Mouse (Mus musculus) limb, embryonic 14.5 days (tissue): ENCODE results near the gene Phc3. TPM values are rescaled to one million over a fixed set of nuclear protein-coding genes. Genes with fewer than 3 reads are reported as not detected.

Experiments
- ATAC-seq: fragments of 200-750 bp; cut with Nextera tagmentation; 2 replicates; pipeline ENCODE4 v1.8.0; 2017; ENCODE audit warnings: low read depth, moderate number of reproducible peaks, moderate TSS enrichment; ENCODE audit not compliant: low FRiP score
- DNase-seq: peaks from one replicate; pipeline ENCODE4 v3.0.0-alpha.2; 2015; ENCODE audit warnings: low spot score
- H3K27ac ChIP-seq: fragments of 300-500 bp; sonication (generic); replicated peaks from 2 replicates; pipeline ENCODE4 v1.5.1; 2014; ENCODE audit warnings: low read depth, mild to moderate bottlenecking, low read length, moderate library complexity, mixed read lengths
- H3K27me3 ChIP-seq: fragments of 300-500 bp; sonication (generic); 2 replicates; pipeline ENCODE4 v1.6.1; 2014; ENCODE audit warnings: low read length, mixed read lengths; ENCODE audit not compliant: control insufficient read depth, insufficient read depth
- H3K36me3 ChIP-seq: fragments of 300-500 bp; sonication (generic); 2 replicates; pipeline ENCODE4 v1.6.1; 2014; ENCODE audit warnings: mild to moderate bottlenecking, low read length, moderate library complexity, mixed read lengths; ENCODE audit not compliant: control insufficient read depth, insufficient read depth
- H3K4me1 ChIP-seq: fragments of 300-500 bp; sonication (generic); 2 replicates; pipeline ENCODE4 v1.6.1; 2014; ENCODE audit warnings: antibody characterized with exemption, low read length, mixed read lengths; ENCODE audit not compliant: control insufficient read depth, insufficient read depth
- H3K4me2 ChIP-seq: fragments of 300-500 bp; sonication (generic); replicated peaks from 2 replicates; pipeline ENCODE4 v1.6.1; 2014; ENCODE audit warnings: low read depth, mild to moderate bottlenecking, low read length, moderate library complexity; ENCODE audit not compliant: severe bottlenecking
- H3K4me3 ChIP-seq: fragments of 300-500 bp; sonication (generic); replicated peaks from 2 replicates; pipeline ENCODE4 v1.5.1; 2014; ENCODE audit warnings: low read length
- H3K9ac ChIP-seq: fragments of 300-500 bp; sonication (generic); 2 replicates; pipeline ENCODE4 v1.6.1; 2014; ENCODE audit warnings: mild to moderate bottlenecking, low read depth, low read length, moderate library complexity; ENCODE audit not compliant: severe bottlenecking
- H3K9me3 ChIP-seq: fragments of 300-500 bp; sonication (generic); 2 replicates; pipeline ENCODE4 v1.6.1; 2016; ENCODE audit warnings: low read length; ENCODE audit not compliant: control insufficient read depth
- POLR2A ChIP-seq: fragments of 200-500 bp; IDR thresholded peaks from 2 replicates; pipeline ENCODE4 v1.8.0; 2012; ENCODE audit warnings: inconsistent platforms, mild to moderate bottlenecking, moderate library complexity, borderline replicate concordance; ENCODE audit not compliant: insufficient read depth, insufficient read length; ENCODE audit errors: extremely low read depth
- WGBS: fragments of 180-500 bp; shearing (Covaris S2); extraction: QIAGEN DNeasy Blood & Tissue Kit; methylation state at CpG from one replicate; pipeline ENCODE4 v1.1.7; 2014; 5-methylcytosine and 5-hydroxymethylcytosine counted together
- polyA plus RNA-seq, 2 experiments: library from polyadenylated mRNA; depleted of rRNA in 1 of 2; stranded (reverse) in 1 of 2; unstranded in 1 of 2; fragments of >200 nt; fragmentation: Nextera tagmentation in 1 of 2; extraction: Ambion mirVana in 1 of 2; gene quantifications; 2 replicates each; pipeline versions ENCODE4 v1.2.1 to v1.2.3; 2012 to 2014

The Phc3 gene
- polyA plus RNA-seq, 2 experiments, result 7.9 to 16.9 TPM

DNA sequence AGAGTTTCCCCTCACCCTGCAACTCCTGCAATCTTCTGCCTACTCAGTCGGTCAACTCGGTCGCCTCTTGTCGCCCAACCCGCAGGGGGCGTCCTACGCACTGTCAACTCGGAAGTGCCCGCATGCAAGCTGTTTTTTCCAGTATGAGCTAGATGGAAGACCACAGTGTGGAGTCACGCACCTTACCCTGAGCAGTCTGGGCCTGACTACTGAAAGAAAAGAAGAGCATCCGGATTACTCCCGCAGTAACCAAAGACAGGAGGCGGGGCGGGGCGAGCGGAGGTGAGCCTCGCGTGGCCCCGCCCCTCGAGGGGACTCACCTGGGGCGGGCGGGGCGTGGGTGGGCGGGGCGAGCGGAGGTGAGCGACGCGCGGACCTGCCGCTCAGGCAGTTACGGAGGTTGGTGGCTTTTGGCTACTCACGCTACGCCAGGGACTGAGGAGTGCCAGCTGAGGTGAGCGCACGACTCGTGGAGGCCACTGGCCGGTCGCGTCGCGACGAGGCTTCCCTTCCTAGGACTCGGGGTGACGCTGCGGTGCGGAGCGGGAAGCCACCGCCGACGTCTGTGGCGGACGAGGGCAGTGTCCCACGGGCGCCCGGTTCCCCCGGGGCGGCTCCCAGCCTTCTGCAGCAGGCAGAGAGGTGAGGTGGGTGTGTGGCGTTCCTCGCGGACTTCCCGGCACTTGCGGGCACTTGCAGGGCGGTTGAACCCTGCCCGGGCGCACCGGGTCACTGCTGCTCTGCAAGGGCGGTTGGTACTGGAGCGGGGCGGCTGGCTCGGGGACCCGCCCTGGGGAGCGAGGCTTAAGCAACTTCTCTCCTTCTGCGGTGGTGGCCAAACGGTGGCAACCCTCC lies 113.4 kb downstream of the Phc3 start, which contains the start of gene Gpr160:
Gpr160 (plus strand) TSS at position 347 of the 855 bp plus-strand sequence.
- Histone ChIP-seq H3K9ac (peak within 1 kb of the TSS; percentile 58), H3K4me1 (no peaks in the 10 kb centered on the region; the same call in 1 of the 2 replicates), H3K27me3 (no peaks in the 10 kb centered on the region; the same call in 1 of the 2 replicates), H3K4me2 (peak within 1 kb of the TSS; percentile 99), H3K27ac (no peak within 1 kb of the TSS), H3K9me3 (no peaks in the 10 kb centered on the region), H3K4me3 (peak within 1 kb of the TSS; percentile 59), H3K36me3 (no peaks in the 10 kb centered on the region)
- peak; percentile 7 for DNase-seq
- peak; percentile 44 for ATAC-seq
- 0 out of 2 replicates have a peak, but pooled peaks have one; percentile 20 for TF ChIP-seq POLR2A
- WGBS, result under 1% methylated on average over 59 of the region's 75 CpGs

DNA sequence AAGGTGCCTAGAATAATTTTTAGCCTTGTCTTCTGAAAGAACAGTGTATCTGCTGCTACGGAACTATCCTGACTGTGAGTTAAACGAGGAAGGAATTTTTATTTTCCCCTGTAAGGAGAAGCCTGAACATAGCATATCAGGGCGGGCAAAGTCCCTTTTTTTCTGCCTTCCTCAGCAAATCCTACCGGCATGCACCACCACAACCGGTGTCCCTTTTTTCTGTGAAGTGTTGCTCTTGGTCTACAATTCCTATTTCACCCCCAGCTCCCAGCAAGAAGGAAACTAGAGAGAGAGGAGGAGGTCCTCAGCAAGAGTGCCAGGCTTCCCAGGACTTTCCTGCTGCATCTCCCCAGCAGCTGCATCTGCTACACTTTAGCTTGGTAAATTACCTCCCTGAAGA lies 115.6 kb downstream of the Phc3 start:
- TF ChIP-seq POLR2A, result no peak
- ATAC-seq (no peak), DNase-seq (no peak)
- WGBS, result 77% methylated on average over 5 of the region's 5 CpGs
- Histone ChIP-seq H3K9me3 (no peaks in the 10 kb centered on the region), H3K4me1 (no peaks in the 10 kb centered on the region; the same call in 1 of the 2 replicates), H3K27ac (no peak overlapping the region), H3K9ac (no peak overlapping the region), H3K27me3 (no peaks in the 10 kb centered on the region; the same call in 1 of the 2 replicates), H3K4me3 (no peak overlapping the region), H3K4me2 (no peak overlapping the region), H3K36me3 (no peaks in the 10 kb centered on the region)

GRCm38 (mm10) chr3:30851422-30851821 lies 117.8 kb downstream of the Phc3 start:
- no peaks in the 10 kb centered on the region for H3K36me3 ChIP-seq
- H3K27me3 ChIP-seq, result no peaks in the 10 kb centered on the region; the same call in 1 of the 2 replicates
- ATAC-seq, result no peak
- no peak for TF ChIP-seq POLR2A
- WGBS, result 77% methylated on average over 6 of the region's 6 CpGs
- H3K27ac ChIP-seq, result no peak overlapping the region
- DNase-seq, result no peak
- no peak overlapping the region for H3K4me3 ChIP-seq
- no peak overlapping the region for H3K9ac ChIP-seq
- H3K4me2 ChIP-seq, result no peak overlapping the region
- no peaks in the 10 kb centered on the region; the same call in 1 of the 2 replicates for H3K4me1 ChIP-seq
- no peaks in the 10 kb centered on the region for H3K9me3 ChIP-seq

Other genes with a start within 250 kb of the Phc3 start
- gene Samd7, start 223.1 kb downstream of the Phc3 start, polyA plus RNA-seq (2012; rRNA removed), result not detected in 2 replicates
- not detected in 2 replicates for gene Samd7, start 223.1 kb downstream of the Phc3 start, polyA plus RNA-seq (2014; fragmentation: Nextera tagmentation; extraction: Ambion mirVana)
- 46.0 and 53.6 TPM in 2 replicates for gene Sec62, start 176.5 kb downstream of the Phc3 start, polyA plus RNA-seq (2012; rRNA removed)
- gene Sec62, start 176.5 kb downstream of the Phc3 start, polyA plus RNA-seq (2014; fragmentation: Nextera tagmentation; extraction: Ambion mirVana), result 103 and 104 TPM in 2 replicates
- 3.1 and 3.5 TPM in 2 replicates for gene Gpr160, start 113.5 kb downstream of the Phc3 start, polyA plus RNA-seq (2012; rRNA removed)
- gene Gpr160, start 113.5 kb downstream of the Phc3 start, polyA plus RNA-seq (2014; fragmentation: Nextera tagmentation; extraction: Ambion mirVana), result 5.6 and 7.8 TPM in 2 replicates
- gene Prkci, start 26.3 kb upstream of the Phc3 start, polyA plus RNA-seq (2012; rRNA removed), result 44.9 and 45.5 TPM in 2 replicates
- 45.3 and 53.4 TPM in 2 replicates for gene Prkci, start 26.3 kb upstream of the Phc3 start, polyA plus RNA-seq (2014; fragmentation: Nextera tagmentation; extraction: Ambion mirVana)
- 13.7 and 14.9 TPM in 2 replicates for gene Skil, start 125.6 kb upstream of the Phc3 start, polyA plus RNA-seq (2012; rRNA removed)
- 20.6 and 23.2 TPM in 2 replicates for gene Skil, start 125.6 kb upstream of the Phc3 start, polyA plus RNA-seq (2014; fragmentation: Nextera tagmentation; extraction: Ambion mirVana)
- 9.2 and 14.0 TPM in 2 replicates for gene Cldn11, start 180.5 kb upstream of the Phc3 start, polyA plus RNA-seq (2012; rRNA removed)
- gene Cldn11, start 180.5 kb upstream of the Phc3 start, polyA plus RNA-seq (2014; fragmentation: Nextera tagmentation; extraction: Ambion mirVana), result 10.7 and 13.8 TPM in 2 replicates